Mouse (Mus musculus): ENCODE measurements around the gene Fanci.

The Fanci gene

DNA sequence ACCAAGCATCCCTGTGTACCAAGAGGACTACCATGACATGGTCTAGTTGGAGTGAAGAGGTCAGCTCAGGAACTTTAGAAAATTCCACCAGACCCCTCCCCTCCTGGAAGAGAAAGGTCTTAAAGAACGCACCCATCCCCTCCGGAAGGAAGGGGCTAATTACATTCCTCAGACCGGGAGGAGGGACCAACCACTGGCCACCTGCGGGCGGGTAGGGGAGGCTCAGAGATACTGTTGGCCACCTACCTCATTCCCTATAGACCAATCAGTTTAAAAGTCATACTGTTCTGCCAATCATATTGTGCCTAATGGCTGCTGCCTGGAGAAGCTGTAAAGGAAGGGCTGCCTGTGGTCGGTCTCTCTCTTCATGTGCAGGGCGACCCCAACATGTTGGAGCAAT lies 3.7 kb upstream of the Fanci start:
- no peak for DNase-seq

- no peak for DNase-seq
These were observed 3.0 kb upstream of the Fanci start for GRCm38 (mm10) chr7:79388671-79389206.

DNA sequence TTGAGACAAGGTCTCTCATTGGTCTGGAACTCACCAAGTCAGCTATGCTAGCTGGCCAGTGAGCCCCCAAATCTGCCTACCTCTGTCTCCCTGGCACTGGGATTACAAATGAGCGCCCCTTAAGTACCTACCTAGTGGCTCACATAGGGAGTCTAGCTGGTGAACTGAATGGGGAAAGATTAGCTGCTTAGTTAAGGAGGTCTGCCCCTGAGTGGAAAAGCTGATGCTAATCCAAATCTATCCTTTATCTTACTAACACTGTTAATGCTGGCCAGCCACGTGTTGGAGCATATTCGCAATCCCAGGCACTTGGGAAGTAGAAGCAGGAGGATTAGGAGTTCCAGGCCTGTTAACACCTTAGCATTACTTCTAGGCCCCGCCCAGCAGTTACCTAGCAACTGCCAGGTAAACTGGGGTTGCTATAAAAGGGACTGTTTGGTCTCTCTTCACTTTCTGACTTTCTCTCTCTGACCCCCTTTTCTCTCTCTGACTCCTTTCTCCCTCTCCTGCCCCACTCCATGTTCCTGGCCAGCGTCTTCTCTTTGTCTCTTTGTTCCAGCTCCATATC lies 1.5 kb upstream of the Fanci start:
- no peak for DNase-seq

- DNase-seq = no peak
These were observed 258 bp upstream of the Fanci start for GRCm38 (mm10) chr7:79391471-79391870.

GRCm38 (mm10) chr7:79392860-79393513 lies 1.3 kb downstream of the Fanci start:
- peak in 1 of 2 experiments; percentile 9 for DNase-seq

GRCm38 (mm10) chr7:79393924-79394323 lies 2.2 kb downstream of the Fanci start:
- DNase-seq = no peak

- DNase-seq = no peak
These were observed 2.9 kb downstream of the Fanci start for GRCm38 (mm10) chr7:79394666-79395065.

DNA sequence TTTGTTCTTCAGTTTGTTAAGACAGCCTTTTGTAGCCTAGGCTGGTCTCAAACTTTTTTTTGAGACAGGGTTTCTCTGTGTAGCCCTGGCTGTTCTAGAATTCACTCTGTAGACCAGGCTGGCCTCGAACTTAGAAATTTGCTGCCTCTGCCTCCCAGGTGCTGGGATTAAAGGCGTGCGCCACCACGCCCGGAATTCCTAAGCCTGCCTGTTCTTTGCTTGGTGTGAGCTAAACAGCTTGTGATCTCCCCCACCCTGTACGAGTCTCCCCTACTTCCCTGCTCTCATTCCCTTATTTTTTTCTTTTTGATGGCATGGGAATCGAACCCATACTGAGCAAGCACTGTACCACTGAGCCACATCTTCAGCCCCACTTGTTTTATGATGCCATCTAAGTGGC lies 3.5 kb downstream of the Fanci start:
- DNase-seq = no peak

DNA sequence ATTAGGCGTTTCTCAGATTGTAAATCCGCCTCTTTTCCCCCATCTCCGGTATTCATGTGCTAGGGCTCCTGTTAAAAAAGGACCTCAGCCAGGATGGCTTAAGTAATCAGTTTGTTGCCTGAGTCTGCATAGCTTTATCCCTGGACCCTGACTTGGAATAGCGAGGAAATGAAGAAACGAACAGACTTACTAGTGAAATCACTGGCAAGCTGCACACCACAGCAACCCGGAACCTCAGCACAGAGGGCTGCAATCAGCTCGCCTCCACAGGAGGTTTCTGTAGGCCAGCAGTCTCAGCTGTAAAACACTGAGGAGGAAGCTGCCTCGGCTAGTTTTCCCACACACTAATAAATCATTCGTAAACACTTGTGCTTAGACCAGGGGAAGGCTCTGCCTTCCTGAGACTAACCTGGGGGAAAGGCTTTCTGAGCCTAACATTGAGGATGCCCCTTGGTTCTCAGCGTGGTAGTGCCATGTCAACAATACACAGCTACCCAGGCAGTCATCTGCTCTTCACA lies 5.8 kb downstream of the Fanci start:
- no peak for DNase-seq

- no peak for DNase-seq
These were observed 6.7 kb downstream of the Fanci start for GRCm38 (mm10) chr7:79398426-79398825.

- DNase-seq = no peak
These were observed 7.2 kb downstream of the Fanci start for GRCm38 (mm10) chr7:79398971-79399370.

DNA sequence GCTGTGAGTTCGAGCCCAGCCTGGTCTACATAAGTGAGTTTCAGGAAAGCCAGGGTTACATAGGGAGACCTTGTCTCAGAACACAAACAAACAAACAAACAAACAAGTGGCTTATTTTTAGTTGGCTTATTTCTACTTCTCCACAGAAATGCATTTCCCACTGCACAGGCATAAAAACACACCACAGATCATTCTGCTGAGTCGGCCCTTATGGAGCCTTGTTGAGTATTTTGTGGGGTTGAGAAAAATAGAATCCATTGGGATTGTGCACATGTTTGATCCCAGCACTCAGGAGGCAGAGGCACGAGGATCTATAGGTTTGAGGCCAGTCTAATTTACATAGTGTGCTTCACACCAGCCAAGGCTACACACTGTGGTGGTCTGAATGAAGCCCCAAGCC lies 8.6 kb downstream of the Fanci start:
- DNase-seq = no peak

DNA sequence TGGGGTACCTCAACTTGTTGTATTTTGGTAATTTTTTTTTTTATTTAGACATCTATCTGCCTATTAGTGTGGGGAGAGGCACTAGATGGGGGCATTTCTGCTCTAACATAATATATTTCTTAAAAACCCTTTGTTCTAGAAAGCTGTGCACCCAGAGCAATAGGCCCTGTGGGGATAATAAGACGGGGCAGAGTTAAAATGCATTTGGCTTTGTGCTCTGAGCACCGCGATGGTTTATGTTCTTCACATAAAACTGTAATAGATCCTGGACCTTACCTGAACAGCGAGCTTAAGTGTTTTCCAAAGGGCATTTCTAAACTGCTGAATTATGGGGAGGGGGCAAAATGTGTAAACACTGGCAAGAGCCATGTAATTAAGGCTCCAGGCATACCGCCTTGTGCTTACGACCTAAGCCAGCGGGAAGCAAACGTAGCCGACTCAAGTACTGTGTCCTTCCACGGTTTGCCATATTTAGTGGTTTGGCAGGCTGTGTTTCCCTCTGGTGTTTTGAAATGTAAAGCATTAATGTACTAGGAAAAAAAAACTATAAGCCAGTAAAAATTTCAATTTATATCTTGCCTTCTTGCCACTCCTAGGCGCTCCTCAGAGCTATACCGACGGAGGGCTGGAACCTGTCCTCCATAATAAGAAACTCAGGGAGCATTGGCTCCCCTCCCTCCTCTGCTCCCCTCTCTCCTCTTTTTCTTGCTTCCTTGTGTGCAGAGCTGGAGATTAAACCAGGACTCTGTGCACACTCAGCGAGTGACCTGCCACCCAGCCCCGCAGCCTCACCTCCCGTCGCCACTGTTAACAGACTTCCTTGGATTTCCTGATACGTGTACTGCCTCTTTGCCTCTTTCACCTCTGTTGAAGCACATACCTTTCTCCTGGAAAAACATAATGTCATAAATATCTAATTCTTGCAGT lies 23.0 kb downstream of the Fanci start:
- no peak for DNase-seq

DNA sequence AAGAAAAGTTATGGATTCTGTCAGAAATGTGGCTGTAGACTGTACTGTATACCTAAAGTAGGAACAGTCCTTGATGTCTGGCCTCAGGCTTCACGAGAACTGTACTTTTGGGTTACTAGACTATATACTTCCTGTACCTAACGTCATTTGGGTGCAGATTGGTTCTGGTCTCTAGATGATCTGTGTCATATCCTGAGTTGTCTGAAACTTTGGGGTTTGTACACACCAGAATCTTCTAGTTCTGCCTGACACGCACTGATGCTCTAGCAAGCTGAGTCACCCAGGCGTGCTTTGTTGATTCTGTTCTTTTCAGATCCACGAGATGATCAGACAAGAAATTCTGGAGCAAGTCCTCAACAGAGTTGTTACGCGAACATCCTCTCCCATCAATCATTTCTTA lies 28.2 kb downstream of the Fanci start:
- DNase-seq = no peak

DNA sequence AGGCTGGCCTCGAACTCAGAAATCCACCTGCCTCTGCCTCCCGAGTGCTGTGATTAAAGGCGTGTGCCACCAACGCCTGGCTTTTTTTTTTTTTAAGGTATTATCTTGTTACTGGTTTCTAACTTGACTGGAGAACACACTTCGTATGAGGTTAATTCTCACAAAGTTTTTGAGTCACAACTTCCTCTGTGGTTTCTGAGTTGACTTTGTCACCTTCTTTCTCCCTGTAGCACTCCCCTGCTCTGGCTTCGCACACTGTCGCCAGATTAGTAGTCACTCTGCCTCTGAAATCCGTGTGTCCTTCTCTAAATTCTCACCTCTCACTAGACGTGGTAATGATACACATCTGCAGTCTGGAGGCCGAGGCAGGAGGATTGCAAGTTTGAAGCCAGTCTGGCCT lies 31.1 kb downstream of the Fanci start:
- no peak for DNase-seq

GRCm38 (mm10) chr7:79425804-79426203 lies 34.1 kb downstream of the Fanci start:
- no peak for DNase-seq

- DNase-seq = no peak
These were observed 36.5 kb downstream of the Fanci start for GRCm38 (mm10) chr7:79428243-79428642.

DNA sequence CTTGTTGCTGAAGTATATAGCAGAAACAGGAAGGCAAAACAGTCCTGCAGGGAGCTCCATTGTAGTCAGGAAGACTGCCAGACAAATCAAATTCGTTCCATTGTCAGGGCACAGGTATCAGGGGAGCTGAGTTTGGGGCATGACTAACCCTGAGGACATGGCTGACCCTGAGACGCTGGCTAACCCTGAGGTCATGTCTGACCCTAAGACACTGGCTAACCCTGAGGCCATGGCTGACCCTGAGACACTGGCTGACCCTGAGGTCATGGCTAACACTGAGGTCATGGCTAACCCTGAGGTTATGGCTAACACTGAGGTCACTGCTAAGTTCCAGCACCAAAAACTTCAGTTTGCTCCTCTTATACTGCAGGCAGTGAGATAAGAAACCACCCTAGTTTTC lies 48.3 kb downstream of the Fanci start:
- no peak for DNase-seq

DNA sequence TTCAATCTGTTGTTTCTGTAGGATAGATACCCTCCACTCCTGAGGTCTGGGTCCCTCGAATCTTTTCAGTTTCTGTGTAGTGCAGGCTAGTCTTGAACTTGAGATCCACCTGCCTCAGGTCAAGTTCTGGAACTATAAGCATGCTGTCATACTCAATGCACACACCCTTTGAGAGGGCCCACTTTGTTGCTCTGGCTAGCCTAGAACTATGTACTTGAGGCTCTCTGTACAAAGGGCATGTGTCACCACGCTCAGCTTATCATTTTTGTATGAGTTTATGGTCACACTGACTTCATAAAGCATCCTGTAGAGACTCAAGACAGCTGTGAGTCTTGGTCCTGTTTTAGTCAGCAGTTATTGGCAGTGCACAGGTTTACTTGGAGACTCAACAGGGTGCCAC lies 55.3 kb downstream of the Fanci start:
- DNase-seq = no peak

- DNase-seq = no peak
These were observed 55.8 kb downstream of the Fanci start for GRCm38 (mm10) chr7:79447486-79447885.

GRCm38 (mm10) chr7:79461721-79462120 lies 70.0 kb downstream of the Fanci start:
- DNase-seq = no peak

- no peak for DNase-seq
These were observed 71.8 kb downstream of the Fanci start for GRCm38 (mm10) chr7:79463376-79464077.

Data from spleen, adult 18-20 months (tissue).